Mouse (Mus musculus) layer of hippocampus, adult 18-20 months (tissue): Measurements from ENCODE around the gene Sorbs1. TPM values are rescaled to one million over a fixed set of nuclear protein-coding genes. Genes with fewer than 3 reads are reported as not detected.
A peak's percentile ranks its signal among the peaks of the same experiment; 100 is the strongest.

Source experiments
- DNase-seq, 2 experiments: peaks; one replicate each; pipeline ENCODE4 v3.0.0; 2022; ENCODE audit warnings: low spot score in 2 of 2
- total RNA-seq, 2 experiments: library from RNA; stranded (reverse); gene quantifications; 2 replicates each; pipeline ENCODE4 v1.2.3; 2021

Gene Sorbs1
- total RNA-seq, 2 experiments from 2014 or later: 195 to 206 TPM

- no peak for DNase-seq
Measured at GRCm38 (mm10) chr19:40410511-40410910, 103.1 kb downstream of the Sorbs1 start.

DNA sequence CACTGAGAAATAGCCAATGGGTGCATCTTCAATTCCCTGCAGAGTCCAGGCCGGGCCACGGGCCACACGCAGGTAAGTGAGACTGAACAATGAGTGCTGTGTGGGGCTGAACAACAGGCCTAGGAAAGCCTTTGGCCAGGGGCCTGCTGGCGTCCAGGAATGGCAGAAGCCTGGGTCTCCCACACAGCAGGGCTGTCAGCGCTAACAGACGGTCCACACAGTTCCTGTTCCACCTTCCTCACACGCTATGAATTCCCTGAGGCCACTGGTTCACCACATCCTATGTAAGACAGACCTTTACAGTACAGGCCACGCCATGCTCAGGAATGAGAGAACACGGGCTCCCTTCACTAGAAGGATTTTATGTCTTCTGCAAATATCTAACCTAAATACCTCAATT lies 103.5 kb downstream of the Sorbs1 start:
- DNase-seq: no peak

GRCm38 (mm10) chr19:40409500-40410035 lies 104.0 kb downstream of the Sorbs1 start:
- DNase-seq: no peak

- DNase-seq: no peak
Measured at GRCm38 (mm10) chr19:40407186-40407585, 106.4 kb downstream of the Sorbs1 start.

DNA sequence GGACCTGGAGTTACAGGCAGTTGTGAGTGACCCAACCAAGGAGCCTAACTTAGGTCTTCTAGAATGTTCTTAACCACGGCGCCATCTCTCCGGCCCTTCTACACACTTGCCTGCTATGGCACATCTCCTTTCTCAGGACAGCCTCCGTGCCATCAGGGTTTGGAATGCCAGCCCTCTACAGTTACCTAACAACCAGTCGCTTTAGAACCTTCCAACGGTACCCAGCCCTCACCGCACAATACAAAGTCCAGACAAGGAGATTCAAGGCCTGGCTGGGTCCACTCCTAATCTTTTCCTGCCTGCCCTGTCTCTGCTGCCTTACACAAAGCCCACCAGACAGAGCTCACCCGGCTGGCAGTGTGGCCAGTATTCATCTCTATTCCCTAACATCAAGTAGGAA lies 106.9 kb downstream of the Sorbs1 start:
- DNase-seq: no peak

- no peak for DNase-seq
Measured at GRCm38 (mm10) chr19:40405808-40406207, 107.8 kb downstream of the Sorbs1 start.

- DNase-seq: no peak
Measured at GRCm38 (mm10) chr19:40404582-40404981, 109.0 kb downstream of the Sorbs1 start.

GRCm38 (mm10) chr19:40403999-40404398 lies 109.6 kb downstream of the Sorbs1 start:
- DNase-seq: no peak

- no peak for DNase-seq
Measured at GRCm38 (mm10) chr19:40402155-40402963, 111.2 kb downstream of the Sorbs1 start.

DNA sequence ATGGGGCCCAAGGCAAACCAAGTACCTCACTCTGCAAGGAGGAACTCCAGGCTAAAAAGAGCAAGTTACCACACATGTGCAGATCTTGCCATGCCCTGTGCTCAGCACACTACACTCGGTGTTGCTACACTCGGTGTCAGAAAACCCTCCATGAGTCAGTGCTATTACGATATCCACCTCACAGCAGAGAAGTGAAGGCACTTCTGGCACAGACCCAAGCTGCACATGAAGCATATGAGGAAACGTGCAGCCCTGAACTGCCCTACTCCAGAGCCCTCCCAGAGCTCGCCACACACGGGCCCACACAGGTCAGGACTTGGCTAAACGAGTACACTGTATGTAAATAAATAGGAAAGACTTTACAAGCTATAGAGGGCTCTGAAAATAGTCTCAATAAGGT lies 112.4 kb downstream of the Sorbs1 start:
- no peak for DNase-seq

DNA sequence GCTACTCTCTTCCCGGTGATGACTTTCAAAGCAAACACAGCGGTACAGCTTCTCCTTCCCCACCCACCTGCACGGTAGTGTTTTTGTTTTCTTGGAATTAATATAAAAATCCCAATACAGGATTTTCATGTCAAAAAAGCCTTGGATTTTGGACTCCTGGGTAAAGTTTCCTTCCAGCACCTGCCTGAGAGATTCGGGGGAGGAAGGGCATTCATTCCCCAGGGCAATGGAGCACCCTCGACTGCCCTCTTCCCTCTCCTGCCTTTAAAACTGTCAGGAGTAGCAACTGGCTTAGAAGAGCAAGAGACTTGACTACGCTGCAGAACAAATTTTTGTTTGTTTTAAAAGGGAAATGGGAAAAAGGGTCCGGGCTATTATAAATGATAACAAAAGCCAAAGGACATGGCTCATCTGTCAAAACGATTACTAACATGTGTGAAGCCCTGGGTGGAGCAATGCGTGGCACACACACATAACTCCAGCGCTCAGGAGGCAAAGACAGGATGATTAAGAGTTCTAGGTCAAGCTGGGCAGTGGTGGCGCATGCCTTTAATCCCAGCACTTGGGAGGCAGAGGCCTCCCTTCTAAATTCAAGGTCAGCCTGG lies 113.1 kb downstream of the Sorbs1 start:
- no peak for DNase-seq

- no peak for DNase-seq
Measured at GRCm38 (mm10) chr19:40395757-40396661, 117.6 kb downstream of the Sorbs1 start.

- no peak for DNase-seq
Measured at GRCm38 (mm10) chr19:40395321-40395695, 118.3 kb downstream of the Sorbs1 start.

GRCm38 (mm10) chr19:40394555-40395320 lies 118.8 kb downstream of the Sorbs1 start:
- DNase-seq: no peak

DNA sequence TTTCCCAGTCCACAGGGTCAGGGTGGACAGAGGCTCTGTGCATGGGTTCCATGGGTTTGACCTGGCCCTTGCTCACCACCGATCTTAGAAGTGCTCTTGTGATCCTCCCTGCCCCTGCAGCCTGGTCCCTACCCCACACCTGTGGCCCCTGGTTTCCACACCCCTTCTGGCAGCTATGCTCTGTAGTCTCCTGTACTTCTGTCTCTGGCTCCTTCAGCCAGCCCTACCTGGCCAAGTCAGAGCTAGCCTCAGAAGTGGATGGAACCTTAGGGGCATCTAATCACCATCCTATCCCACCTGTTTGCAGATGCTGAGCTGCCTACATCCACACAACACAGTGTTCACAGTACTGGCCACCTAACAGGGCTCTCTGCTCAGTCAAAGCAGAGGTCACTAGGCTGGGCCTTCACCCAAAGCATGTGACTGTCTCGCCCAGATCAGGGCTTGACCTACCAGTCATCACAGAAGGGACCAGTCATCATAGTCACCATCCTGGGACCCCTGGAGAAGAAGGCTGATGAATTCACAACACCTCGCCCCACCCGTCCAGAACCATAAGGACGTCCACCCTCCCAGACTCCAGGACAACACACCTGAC lies 120.7 kb downstream of the Sorbs1 start:
- DNase-seq: no peak

DNA sequence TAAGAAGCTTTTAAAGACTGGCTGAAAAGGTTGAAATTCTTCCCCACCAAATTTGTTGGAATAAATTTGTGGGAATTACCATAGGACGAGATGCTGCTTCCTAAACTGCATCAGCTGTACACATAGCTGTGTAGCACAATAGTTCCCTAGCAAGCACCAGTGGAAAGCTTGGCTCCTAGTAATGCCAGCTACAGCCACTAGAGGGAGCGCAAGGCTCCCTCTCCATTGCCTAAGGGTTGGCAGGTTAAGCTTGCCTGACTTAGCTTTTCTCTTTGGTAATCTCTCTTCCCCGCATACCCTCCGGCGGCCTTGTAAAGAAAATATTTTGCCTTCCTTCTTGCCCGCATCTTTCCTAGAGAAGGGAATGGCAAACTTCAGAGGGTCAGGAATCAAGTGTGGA lies 122.1 kb downstream of the Sorbs1 start:
- peak; percentile 72 to 94 for DNase-seq

DNA sequence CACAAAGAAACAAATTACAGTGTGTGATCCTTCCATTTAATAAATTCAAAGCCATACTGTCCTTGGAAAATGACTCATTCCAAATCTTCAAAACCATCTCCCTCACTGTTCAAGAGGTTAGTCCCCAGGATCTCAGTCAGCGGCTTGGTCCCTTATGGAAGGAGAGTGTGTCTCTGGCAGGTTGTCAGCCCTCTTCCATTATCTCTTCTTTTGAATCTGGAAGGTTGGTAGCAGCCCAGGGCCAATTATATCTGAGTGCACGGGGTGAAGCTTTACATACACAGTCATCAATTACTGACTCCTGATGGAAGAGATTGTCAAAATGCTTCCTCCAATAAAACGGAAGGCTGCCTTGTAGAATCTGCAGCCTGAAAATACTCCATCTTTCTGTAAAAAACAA lies 126.7 kb downstream of the Sorbs1 start:
- DNase-seq: no peak

- DNase-seq: no peak
Measured at GRCm38 (mm10) chr19:40385334-40385733, 128.2 kb downstream of the Sorbs1 start.

DNA sequence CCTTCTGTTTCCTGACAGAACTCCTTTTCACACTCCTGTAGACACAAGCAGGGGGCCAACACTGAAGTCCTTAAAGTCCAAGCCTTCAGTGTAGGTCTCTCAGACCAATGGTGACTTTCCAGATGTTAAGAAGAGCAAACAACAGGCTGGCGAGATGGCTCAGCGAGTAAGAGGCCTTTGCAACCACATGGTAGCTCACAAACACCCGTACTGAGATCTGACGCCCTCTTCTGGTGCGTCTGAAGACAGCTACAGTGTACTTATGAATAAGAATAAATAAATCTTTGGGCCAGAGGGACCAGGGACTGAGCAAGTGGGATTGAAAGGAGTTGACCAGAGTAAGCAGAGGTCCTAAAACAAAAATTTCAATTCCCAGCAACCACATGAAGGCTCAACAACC lies 129.6 kb downstream of the Sorbs1 start:
- DNase-seq: no peak

DNA sequence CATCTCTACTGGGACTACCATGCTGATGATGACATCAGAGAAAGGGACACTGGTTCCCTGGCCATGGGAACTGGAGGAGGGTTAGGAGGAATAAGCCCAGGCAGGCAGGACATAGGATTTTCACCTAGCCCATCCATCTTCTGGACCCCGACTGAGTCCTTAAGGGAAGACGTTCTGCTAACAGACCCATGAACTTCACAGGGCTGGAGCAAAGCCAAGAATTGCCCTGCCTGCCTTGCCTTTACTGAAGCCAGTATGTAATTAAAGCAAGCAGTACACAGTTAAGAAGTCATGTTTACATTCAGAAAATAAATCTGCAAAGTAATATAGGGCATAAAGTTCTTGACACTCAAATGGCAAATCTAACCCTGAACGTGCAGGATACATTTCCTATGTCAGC lies 132.9 kb downstream of the Sorbs1 start:
- DNase-seq: no peak
